Mouse (Mus musculus) hindlimb bud, embryonic 11.5 days (tissue): Measurements from ENCODE around the gene Sdhb.

Experiments used
- DNase-seq: peaks from one replicate; pipeline ENCODE4 v3.0.0-alpha.2; 2012; ENCODE audit warnings: low read depth, low spot score; ENCODE audit errors: extremely low spot score

Gene Sdhb

DNA sequence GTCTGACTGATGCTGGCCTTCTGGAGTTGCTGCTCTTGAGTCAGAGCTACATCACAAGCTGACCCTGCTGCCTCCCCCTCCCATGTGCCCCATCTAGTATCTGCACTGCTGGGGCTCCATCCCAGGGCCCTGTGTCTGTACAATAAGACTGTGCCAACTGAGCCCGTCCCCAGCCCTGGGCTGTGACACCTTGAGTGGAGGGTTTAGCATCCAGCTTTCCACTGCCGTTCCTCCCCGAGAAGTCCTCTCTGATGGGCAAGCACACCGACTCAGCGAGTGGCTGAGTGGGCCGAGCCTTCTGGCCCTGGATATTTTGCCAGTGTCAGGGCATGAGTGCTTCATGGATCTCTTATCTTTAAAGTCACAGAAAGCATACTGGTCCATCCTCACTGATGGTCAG, 13.4 kb downstream of the Sdhb start:
- DNase-seq = no peak

- DNase-seq = no peak
These were observed 14.4 kb downstream of the Sdhb start for GRCm38 (mm10) chr4:140975356-140975755.

- no peak for DNase-seq
These were observed 16.3 kb downstream of the Sdhb start for GRCm38 (mm10) chr4:140977278-140977677.

GRCm38 (mm10) chr4:140977886-140978692, 17.1 kb downstream of the Sdhb start:
- no peak for DNase-seq

DNA sequence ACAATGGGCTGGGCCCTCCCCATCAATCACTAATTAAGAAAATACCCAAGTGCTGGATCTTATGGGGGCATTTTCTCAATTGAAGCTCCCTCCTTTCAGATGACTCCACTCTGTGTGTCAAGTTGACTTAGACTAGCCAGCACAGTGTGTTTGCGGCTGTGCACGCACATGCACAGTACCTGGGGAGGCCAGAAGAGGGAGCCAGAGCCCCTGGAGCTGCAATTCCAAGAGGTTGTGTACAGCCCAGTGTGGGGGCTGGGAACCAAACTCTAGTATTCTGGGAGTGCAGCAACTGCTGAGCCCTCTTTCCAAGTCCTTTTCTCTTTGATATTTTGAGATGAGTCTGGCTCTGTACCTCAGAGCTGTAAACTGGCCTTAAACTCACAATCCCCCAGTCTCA, 20.6 kb downstream of the Sdhb start:
- DNase-seq = no peak

DNA sequence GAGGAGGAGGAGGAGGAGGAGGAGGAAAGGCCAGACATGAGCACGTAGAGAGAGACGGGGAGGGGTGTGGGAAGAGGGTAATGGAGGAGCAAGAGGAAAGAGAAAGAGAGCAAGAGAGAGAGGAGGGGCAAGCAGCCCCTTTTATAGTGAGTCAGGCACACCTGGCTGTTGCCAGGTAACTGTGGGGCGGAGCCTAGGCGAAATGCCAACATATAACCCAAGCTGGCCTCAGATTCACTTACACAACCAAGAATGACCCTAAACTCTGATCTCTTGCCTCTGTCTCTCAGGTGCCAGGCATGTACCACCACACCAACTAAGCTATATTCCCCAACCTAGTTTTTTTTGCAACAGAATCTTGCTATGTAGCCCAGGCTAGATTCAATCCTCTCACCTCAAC, 21.8 kb downstream of the Sdhb start:
- no peak for DNase-seq

GRCm38 (mm10) chr4:140983442-140983841, 22.4 kb downstream of the Sdhb start:
- no peak for DNase-seq

- DNase-seq = no peak
These were observed 23.5 kb downstream of the Sdhb start for GRCm38 (mm10) chr4:140984544-140984943.

DNA sequence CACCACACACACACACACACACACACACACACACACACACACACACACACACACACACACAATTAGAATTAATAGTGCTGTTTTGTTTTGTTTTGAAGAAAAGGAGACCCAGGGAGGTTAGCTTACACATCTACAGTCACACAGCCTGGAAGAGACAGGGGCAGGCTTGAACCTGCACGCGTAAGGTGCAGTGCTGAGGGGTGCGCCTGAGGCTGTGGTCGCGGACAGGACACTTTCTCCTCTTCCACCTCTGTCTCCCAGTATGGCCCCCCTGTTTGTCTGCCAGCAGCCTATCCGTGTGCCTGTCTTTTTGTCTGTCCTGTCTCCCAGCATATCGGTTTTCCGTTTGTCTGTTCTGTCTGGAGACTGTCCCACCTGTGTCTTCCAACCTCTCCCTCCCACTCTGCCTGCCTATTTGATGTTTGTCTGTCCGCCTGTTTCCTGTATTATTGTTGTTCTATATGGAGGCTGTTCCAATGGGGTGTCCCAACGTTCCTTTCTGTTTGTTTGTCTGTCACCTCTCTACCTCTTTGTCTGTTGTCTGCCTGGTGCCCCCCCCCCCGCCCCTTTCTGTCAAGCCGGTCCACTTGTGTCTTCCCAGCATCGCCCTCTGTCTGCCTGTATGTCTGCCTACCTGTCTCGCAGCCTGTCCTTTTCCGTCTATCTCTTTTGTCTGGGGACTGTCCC, 25.2 kb downstream of the Sdhb start:
- DNase-seq = no peak

DNA sequence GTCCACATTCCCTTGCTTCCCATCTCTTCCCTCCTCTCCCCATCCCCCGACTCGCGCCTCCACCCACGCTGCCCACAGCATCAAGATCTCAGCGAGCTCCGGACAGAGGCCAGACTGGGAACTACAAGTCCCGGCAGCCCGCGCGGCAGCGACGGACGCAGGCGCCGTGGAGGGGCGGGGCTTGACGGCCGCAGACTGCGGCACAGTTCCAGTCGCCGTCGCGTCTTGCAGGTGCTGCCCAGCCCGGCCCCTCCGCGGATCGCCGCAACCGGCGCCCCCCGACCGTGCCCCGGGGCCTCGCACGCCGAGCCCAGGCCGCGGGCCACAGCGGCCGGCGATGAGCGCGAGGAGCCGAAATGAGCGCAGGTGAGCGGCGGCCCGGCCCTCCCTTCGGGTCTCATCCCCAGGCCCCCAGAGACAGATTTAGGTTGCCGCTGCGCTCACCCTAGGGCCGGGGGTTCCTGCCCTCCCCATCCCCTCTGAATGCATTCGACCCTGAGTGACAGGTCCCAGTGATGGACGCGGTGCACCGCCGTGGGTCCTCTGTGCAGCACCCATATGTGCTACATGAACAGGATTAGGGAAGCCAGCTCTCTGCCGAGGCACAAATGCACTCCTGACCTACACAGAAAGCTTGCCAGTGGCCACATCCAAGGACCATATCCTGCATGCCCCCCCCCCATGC, 25.9 kb downstream of the Sdhb start, which contains the start of gene Atp13a2:
Gene Atp13a2, plus strand, starts transcription at position 163 of the 685 bp plus-strand sequence.
- peak; percentile 30 for DNase-seq

GRCm38 (mm10) chr4:140987476-140987875, 26.5 kb downstream of the Sdhb start:
- no peak for DNase-seq

DNA sequence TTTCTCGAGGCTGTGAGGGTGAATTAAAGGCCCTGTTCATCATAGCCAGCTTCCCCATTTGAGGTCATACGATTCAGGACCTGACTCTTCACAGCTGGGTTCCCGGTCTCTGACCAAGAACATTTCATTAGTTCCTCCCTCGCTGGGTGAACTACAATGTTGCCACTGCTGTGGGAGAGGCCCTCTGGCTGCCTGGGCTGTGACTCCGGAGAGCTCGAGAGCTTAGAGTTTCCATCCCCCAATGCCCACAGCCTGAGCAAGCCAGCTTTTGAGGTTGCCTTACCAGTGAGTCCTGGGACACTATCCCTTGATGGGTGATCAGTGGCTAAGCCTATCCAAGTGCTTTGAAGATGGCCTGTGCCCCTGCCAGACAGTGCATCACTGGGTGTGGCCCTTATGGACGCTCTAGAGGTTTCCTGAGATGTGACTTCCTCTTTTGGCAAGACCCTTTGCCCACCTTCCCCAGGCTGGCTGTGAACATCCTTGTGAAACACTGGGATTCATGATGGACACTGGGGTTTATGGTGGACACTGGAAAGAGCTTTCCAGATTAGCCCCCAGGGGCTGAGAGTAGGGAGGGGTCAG, 27.8 kb downstream of the Sdhb start:
- DNase-seq = no peak

GRCm38 (mm10) chr4:140989447-140989846, 28.4 kb downstream of the Sdhb start:
- no peak for DNase-seq

DNA sequence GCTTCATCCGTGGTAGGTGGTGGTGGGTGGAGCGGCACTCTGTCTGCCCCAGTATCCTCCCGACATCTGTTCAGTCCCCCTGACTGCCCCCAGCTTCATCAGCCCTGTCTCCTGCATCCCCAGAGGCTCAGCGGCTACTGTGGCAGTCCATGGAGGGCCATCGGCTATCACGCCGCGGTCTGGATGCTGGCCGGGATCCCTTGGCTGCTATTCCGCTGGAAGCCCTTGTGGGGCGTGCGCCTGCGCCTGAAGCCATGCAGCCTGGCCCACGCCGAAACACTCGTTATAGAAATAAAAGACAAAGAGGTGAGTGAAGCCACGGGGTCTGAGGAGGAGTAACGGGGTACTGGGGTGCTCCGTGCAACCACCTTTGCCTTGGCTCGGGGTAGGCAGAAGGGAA, 31.2 kb downstream of the Sdhb start:
- DNase-seq = no peak

DNA sequence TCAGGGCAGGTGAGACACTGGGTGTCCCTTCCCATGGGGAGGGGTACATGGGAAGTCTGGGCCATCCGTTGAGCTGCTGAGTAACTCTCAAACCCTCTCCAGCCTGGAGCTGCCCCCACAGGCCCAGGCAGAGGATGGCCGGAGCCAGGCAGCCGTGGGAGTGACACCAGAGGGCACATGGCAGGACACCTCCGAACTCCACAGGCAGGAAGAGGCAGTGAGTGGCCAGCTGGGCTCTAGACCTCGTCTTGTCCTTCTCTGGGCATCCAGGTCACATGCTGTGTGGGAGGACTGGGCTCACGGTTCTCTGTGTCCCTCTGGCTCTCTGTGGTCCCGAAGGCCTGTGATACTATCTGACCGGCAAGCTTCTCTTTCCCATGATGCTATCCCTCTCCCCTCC, 32.8 kb downstream of the Sdhb start:
- DNase-seq = no peak

DNA sequence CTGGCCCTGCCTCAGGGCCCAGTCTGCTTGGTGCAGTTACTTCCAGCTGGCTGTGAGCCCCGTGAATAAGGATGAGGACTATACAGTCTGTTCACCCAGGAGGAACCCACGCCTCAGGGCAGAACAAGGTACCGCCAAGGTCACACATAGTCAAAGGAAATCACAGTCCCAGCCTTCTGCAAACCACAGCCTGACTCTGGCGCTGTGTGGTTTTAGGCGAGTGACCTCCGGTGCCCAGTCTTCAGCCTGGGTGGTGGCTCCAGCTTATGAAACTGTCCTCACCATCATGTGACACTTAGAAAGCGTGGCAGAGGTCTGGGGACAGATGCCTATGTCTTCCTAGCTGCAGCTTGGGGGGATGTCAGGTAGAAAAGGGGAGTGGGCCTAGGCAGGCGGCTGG, 34.8 kb downstream of the Sdhb start:
- no peak for DNase-seq

- no peak for DNase-seq
These were observed 35.8 kb downstream of the Sdhb start for GRCm38 (mm10) chr4:140996812-140997211.

DNA sequence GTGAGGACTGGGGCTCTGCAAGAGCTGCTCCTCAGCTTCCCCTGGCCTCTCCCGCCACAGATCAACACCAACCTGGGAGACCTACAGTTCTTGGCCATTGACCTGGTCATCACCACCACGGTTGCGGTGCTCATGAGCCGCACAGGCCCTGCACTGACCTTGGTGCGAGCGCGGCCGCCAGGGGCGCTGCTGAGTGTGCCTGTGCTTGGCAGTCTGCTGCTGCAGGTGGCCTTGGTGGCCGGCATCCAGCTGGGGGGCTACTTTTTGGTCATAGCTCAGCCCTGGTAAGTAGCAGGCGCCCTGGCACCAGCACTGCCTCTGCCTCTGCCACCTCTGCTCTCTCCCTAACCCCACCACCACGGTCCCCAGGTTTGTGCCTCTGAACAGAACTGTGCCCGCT, 45.0 kb downstream of the Sdhb start:
- DNase-seq = no peak

DNA sequence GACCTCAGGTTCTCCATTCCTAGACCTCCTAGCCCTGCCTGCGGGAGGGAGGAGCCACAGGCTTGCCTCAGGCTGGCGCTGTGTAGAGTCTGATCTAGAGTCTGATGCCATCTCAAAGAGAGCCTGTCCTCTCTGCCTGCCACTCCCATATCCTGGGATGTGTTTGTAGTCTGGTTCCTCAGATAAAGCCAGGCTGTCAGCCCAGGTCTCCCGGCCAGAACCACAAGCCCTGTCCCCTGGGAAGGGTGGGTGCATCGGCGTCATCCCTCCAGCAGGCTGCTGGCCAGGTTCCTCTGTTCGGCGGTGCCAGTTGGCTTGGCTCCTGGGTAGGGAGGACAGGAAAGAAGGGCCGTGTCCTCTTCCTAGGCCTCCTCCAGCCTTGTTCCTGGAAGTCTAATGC, 47.0 kb downstream of the Sdhb start:
- no peak for DNase-seq

DNA sequence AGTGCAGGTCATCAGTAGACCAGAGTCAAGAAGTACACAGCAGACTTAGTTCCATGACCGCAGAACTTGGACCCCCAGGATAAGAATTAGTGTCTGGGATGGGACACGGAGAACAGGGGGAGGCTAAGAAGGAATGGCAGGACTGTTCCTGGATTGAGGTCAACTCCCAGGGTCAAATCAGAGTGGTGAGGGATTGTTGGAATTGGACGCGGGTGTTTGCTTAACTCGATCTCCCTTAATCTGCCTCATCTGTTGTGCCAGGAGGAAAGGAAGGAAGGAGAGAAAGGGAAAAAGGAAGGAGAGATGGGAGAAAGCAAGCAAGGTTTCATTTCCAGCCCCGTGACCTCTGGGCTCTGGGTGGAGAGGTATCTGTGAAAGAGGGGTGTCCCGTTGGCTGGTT, 49.1 kb downstream of the Sdhb start, which contains the start of gene Mfap2:
Gene Mfap2, plus strand, starts transcription at position 301 of the 400 bp plus-strand sequence.
- DNase-seq = no peak

DNA sequence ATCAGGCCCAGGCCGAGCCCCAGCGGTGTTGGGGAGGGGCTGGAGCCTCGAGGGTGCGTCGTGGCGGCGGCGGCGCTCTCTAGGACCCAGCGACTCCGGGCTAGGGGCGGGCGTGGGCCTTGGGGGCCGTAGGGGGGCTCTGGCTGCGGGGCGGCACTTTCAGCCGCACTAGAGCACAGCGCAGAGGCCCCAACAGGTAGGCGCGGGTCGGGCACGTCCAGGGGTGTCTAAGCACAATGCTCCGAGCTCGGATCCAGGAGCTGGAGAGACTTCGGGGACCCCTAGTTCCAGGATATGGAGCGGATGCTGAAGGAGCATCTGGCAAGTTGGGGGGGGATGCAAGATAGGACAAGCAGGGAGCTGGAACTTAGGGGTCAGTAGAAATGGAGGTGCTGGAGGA, 49.5 kb downstream of the Sdhb start:
- DNase-seq = no peak
